Mouse (Mus musculus): ENCODE measurements at regions not wholly inside any gene's neighbourhood (a gene's known extent, or its start where the extent isn't known, plus 50 kb on each side); places are given as distances from the start of the nearest gene placed in this dataset.

DNA sequence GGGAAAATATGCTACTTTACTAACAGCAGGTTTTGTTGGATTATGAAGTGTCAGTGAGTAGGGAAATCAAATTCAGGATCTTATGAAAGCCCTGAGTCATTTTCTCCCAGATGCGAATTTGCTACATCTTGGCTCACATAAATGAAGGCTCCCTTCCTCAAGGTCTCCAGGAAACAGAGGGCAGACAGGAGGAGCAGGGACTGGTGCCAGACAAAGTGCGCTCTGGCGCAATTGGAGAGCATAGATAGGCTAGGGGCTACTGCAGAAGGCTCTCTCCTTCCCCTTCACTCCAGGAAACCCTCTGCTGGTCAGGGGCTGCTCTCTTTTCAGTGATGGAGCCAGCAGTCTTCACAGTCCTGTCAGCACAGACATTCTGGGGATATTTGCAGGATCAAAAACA lies 634.1 kb downstream of the Zfp706 start:
- no peak for TF ChIP-seq POLR2A (IDR thresholded peaks at IDR 0.05; ENCODE audit: low read depth, low read length)
- H3K36me3 ChIP-seq (ENCODE audit: control insufficient read depth, insufficient read depth, low read length), result no peaks in the 10 kb centered on the region
- no peak overlapping the region for H3K4me3 ChIP-seq (ENCODE audit: insufficient read depth, low read depth, low read length)
- peak; percentile 58 for DNase-seq
- H3K4me1 ChIP-seq (ENCODE audit: control insufficient read depth, insufficient read depth, low read length), result peaks cover 18% of the 10 kb centered on the region
- H3K27ac ChIP-seq (ENCODE audit: insufficient read depth, low read depth, low read length), result no peak overlapping the region
- WGBS, result 25% methylated on average over 3 of the region's 3 CpGs
- H3K27me3 ChIP-seq (replicated peaks; ENCODE audit: control insufficient read depth, insufficient read depth, low read length), result no peaks in the 10 kb centered on the region

GRCm38 (mm10) chr15:36371382-36371781 lies 636.2 kb downstream of the Zfp706 start:
- DNase-seq, result peak; percentile 40
- no peak for TF ChIP-seq CTCF (conservative IDR thresholded peaks at IDR 0.05; ENCODE audit: insufficient read depth, insufficient read length, low read depth, low read length)
- TF ChIP-seq POLR2A (IDR thresholded peaks at IDR 0.05; ENCODE audit: low read depth, low read length), result no peak
- peak overlapping the region; percentile 81 for H3K27ac ChIP-seq (ENCODE audit: insufficient read depth, low read depth, low read length)
- H3K27me3 ChIP-seq (replicated peaks; ENCODE audit: control insufficient read depth, insufficient read depth, low read length), result no peaks in the 10 kb centered on the region
- no peaks in the 10 kb centered on the region for H3K36me3 ChIP-seq (ENCODE audit: control insufficient read depth, insufficient read depth, low read length)
- peaks cover 18% of the 10 kb centered on the region for H3K4me1 ChIP-seq (ENCODE audit: control insufficient read depth, insufficient read depth, low read length)
- H3K4me3 ChIP-seq (ENCODE audit: insufficient read depth, low read depth, low read length), result no peak overlapping the region

DNA sequence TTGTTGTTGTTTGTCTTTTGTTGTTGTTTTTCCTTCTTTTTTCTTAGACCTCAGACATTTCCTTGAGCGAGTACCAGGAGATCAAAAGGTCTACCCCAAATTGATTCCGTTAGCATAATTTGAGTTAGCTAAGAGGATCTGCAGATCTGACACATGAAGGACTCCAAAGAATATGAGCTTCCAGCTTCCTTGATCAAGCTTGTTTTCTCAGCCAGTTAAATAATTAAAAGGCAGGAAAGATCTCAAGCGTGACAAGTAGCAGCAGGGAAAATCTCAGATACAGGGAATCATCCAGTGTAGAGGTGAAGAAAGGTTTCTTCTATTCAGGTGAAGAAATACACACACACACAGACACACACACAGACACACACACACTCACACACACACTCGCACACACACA lies 636.7 kb downstream of the Zfp706 start:
- peaks cover 16% of the 10 kb centered on the region for H3K4me1 ChIP-seq (ENCODE audit: control insufficient read depth, insufficient read depth, low read length)
- peak; percentile 69 for DNase-seq
- TF ChIP-seq CTCF (conservative IDR thresholded peaks at IDR 0.05; ENCODE audit: insufficient read depth, insufficient read length, low read depth, low read length) (no peak), POLR2A (IDR thresholded peaks at IDR 0.05; ENCODE audit: low read depth, low read length) (no peak)
- H3K27me3 ChIP-seq (replicated peaks; ENCODE audit: control insufficient read depth, insufficient read depth, low read length), result no peaks in the 10 kb centered on the region
- WGBS, result 36% methylated on average over 4 of the region's 4 CpGs
- H3K36me3 ChIP-seq (ENCODE audit: control insufficient read depth, insufficient read depth, low read length), result no peaks in the 10 kb centered on the region
- no peak overlapping the region for H3K4me3 ChIP-seq (ENCODE audit: insufficient read depth, low read depth, low read length)
- peak overlapping the region; percentile 81 for H3K27ac ChIP-seq (ENCODE audit: insufficient read depth, low read depth, low read length)

- Histone ChIP-seq H3K4me1 (ENCODE audit: control insufficient read depth, insufficient read depth, low read length) (peaks cover 12% of the 10 kb centered on the region), H3K4me3 (ENCODE audit: insufficient read depth, low read depth, low read length) (no peak overlapping the region), H3K36me3 (ENCODE audit: control insufficient read depth, insufficient read depth, low read length) (no peaks in the 10 kb centered on the region), H3K27me3 (replicated peaks; ENCODE audit: control insufficient read depth, insufficient read depth, low read length) (no peaks in the 10 kb centered on the region), H3K27ac (ENCODE audit: insufficient read depth, low read depth, low read length) (no peak overlapping the region)
- no peak for DNase-seq
- TF ChIP-seq POLR2A (IDR thresholded peaks at IDR 0.05; ENCODE audit: low read depth, low read length) (no peak), CTCF (conservative IDR thresholded peaks at IDR 0.05; ENCODE audit: insufficient read depth, insufficient read length, low read depth, low read length) (no peak)
Measured at GRCm38 (mm10) chr15:36367296-36367695, 640.3 kb downstream of the Zfp706 start.

DNA sequence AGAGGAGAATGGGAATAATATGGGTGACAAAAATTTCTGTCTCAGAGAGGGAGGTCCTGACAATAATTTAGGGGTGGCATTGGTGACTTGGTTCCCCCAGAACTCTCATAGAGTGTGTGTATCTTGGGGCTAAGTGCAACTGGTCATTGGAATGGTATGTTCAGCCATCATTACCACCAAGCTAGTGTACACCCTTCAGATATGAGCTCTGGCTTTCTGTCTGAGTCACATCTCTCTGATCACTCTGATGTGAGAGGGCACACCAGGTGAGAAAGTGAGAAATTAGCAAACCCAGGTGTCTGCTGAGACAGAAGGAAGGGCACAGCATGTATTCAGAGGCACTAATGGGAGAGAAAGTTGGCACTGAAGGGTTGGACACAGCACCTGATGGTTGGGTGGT lies 642.8 kb downstream of the Zfp706 start:
- H3K36me3 ChIP-seq (ENCODE audit: control insufficient read depth, insufficient read depth, low read length), result no peaks in the 10 kb centered on the region
- H3K27me3 ChIP-seq (replicated peaks; ENCODE audit: control insufficient read depth, insufficient read depth, low read length), result no peaks in the 10 kb centered on the region
- H3K4me3 ChIP-seq (ENCODE audit: insufficient read depth, low read depth, low read length), result no peak overlapping the region
- 0 out of 2 replicates have a peak, but pooled peaks cover 2% of the 10 kb centered on the region for H3K4me1 ChIP-seq (ENCODE audit: control insufficient read depth, insufficient read depth, low read length)
- H3K27ac ChIP-seq (ENCODE audit: insufficient read depth, low read depth, low read length), result no peak overlapping the region
- no peak for DNase-seq
- TF ChIP-seq POLR2A (IDR thresholded peaks at IDR 0.05; ENCODE audit: low read depth, low read length), result no peak
- TF ChIP-seq CTCF (conservative IDR thresholded peaks at IDR 0.05; ENCODE audit: insufficient read depth, insufficient read length, low read depth, low read length), result no peak

- 79% methylated on average over 5 of the region's 5 CpGs for WGBS
- H3K4me1 ChIP-seq (ENCODE audit: control insufficient read depth, insufficient read depth, low read length), result 0 out of 2 replicates have a peak, but pooled peaks cover 2% of the 10 kb centered on the region
- TF ChIP-seq CTCF (conservative IDR thresholded peaks at IDR 0.05; ENCODE audit: insufficient read depth, insufficient read length, low read depth, low read length) (no peak), POLR2A (IDR thresholded peaks at IDR 0.05; ENCODE audit: low read depth, low read length) (no peak)
- no peak for DNase-seq
- H3K36me3 ChIP-seq (ENCODE audit: control insufficient read depth, insufficient read depth, low read length), result no peaks in the 10 kb centered on the region
- no peak overlapping the region for H3K27ac ChIP-seq (ENCODE audit: insufficient read depth, low read depth, low read length)
- no peaks in the 10 kb centered on the region for H3K27me3 ChIP-seq (replicated peaks; ENCODE audit: control insufficient read depth, insufficient read depth, low read length)
- H3K4me3 ChIP-seq (ENCODE audit: insufficient read depth, low read depth, low read length), result no peak overlapping the region
Measured at GRCm38 (mm10) chr15:36364062-36364461, 643.5 kb downstream of the Zfp706 start.

DNA sequence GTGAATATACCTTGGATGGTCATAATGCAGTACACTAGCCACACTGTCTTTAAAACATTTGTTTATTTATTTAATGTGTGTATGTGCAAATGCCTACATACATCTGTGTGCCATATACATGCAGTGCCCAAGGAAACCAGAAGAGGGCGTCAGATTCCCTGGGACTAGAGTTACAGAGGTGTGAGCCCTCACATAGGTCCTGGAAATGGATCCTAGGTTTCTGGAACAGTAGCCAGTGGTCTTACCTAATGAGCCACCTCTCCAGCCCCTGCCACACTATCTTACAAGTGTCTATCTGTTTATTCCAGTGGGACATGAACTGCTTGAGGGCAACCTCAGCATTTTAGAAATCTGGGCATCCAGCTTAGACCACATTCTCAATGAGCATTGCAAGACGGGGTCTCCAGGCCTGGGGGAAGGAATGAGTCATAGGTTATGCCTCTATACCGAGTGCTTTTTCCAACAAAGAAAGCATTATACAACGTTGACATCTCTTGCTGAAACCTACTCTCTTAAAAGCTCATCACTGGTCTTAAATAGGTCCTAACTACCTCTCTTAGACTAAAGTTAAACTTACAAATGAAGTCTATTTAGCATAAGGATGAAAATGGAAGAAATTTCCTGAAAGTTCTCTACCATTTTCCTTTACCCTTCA lies 644.5 kb downstream of the Zfp706 start:
- Histone ChIP-seq H3K36me3 (ENCODE audit: control insufficient read depth, insufficient read depth, low read length) (no peaks in the 10 kb centered on the region), H3K27me3 (replicated peaks; ENCODE audit: control insufficient read depth, insufficient read depth, low read length) (no peaks in the 10 kb centered on the region), H3K4me1 (ENCODE audit: control insufficient read depth, insufficient read depth, low read length) (0 out of 2 replicates have a peak, but pooled peaks cover 2% of the 10 kb centered on the region), H3K4me3 (ENCODE audit: insufficient read depth, low read depth, low read length) (no peak overlapping the region), H3K27ac (ENCODE audit: insufficient read depth, low read depth, low read length) (no peak overlapping the region)
- no peak for TF ChIP-seq POLR2A (IDR thresholded peaks at IDR 0.05; ENCODE audit: low read depth, low read length)
- TF ChIP-seq CTCF (conservative IDR thresholded peaks at IDR 0.05; ENCODE audit: insufficient read depth, insufficient read length, low read depth, low read length), result 0 out of 2 replicates have a peak, but pooled peaks have one; percentile 15
- DNase-seq, result no peak
- WGBS, result 85% methylated on average over 4 of the region's 4 CpGs

Measured in kidney, adult 2 months (tissue).